Mouse (Mus musculus) activated CD4-positive, CD25-positive, alpha-beta regulatory T cell, adult 9 weeks (primary cell): ENCODE results near the gene Mrgbp. TPM values are rescaled to one million over a fixed set of nuclear protein-coding genes. Genes with fewer than 3 reads are reported as not detected.

Source experiments
- polyA plus RNA-seq: library from polyadenylated mRNA; unstranded; fragments of 100-300 nt; shearing (Covaris generic); gene quantifications from one replicate; pipeline ENCODE4 v1.2.1, GENCODE M21; 2017

The Mrgbp gene
- 51.1 TPM for polyA plus RNA-seq

GRCm38 (mm10) chr2:180581002-180581401 lies at the start of gene Mrgbp:
TSS of gene Mrgbp (plus strand) at chr2:180581304.

GRCm38 (mm10) chr2:180589123-180589831 lies 8.2 kb downstream of the Mrgbp start, which contains the start of gene Ogfr:
TSS of gene Ogfr (plus strand) at chr2:180589245.

GRCm38 (mm10) chr2:180597490-180597889 lies 16.4 kb downstream of the Mrgbp start, which contains the start of gene Col9a3:
TSS of gene Col9a3 (plus strand) at chr2:180597790.

Other genes starting within 250 kb of the Mrgbp start
- not detected for gene Gata5, start 246.6 kb upstream of the Mrgbp start, polyA plus RNA-seq
- gene Slco4a1, start 125.1 kb upstream of the Mrgbp start, polyA plus RNA-seq, result 1.3 TPM
- gene Ntsr1, start 81.3 kb upstream of the Mrgbp start, polyA plus RNA-seq, result not detected
- 89.0 TPM for gene Ogfr, start 7.9 kb downstream of the Mrgbp start, polyA plus RNA-seq
- 2.3 TPM for gene Col9a3, start 16.5 kb downstream of the Mrgbp start, polyA plus RNA-seq
- not detected for gene Tcfl5, start 61.4 kb downstream of the Mrgbp start, polyA plus RNA-seq
- gene Dido1, start 128.7 kb downstream of the Mrgbp start, polyA plus RNA-seq, result 78.7 TPM
- 30.5 TPM for gene Gid8, start 128.8 kb downstream of the Mrgbp start, polyA plus RNA-seq
- 81.8 TPM for gene Slc17a9, start 144.0 kb downstream of the Mrgbp start, polyA plus RNA-seq
- gene Bhlhe23, start 195.6 kb downstream of the Mrgbp start, polyA plus RNA-seq, result not detected